Mouse (Mus musculus) liver, embryonic 12.5 days (tissue): ENCODE results near the gene Rhox3a. TPM values are rescaled to one million over a fixed set of nuclear protein-coding genes. Genes with fewer than 3 reads are reported as not detected.
"Not testable (repeated sequence)": the region's sequence is repeated elsewhere in the genome, so short reads cannot be mapped to it uniquely, and the experiment has no call there.

Experiments
- ATAC-seq: fragments of 200-750 bp; cut with Nextera tagmentation; 2 replicates; pipeline ENCODE4 v1.8.0; 2017; ENCODE audit warnings: moderate number of reproducible peaks, mild to moderate bottlenecking, moderate library complexity
- H3K27ac ChIP-seq: fragments of 300-500 bp; sonication (generic); 2 replicates; pipeline ENCODE4 v1.5.1; 2016; ENCODE audit warnings: mild to moderate bottlenecking
- H3K27me3 ChIP-seq: fragments of 300-500 bp; sonication (generic); replicated peaks from 2 replicates; pipeline ENCODE4 v1.6.1; 2016; ENCODE audit warnings: mild to moderate bottlenecking, moderate library complexity
- H3K36me3 ChIP-seq: fragments of 300-500 bp; sonication (generic); 2 replicates; pipeline ENCODE4 v1.6.1; 2016; ENCODE audit warnings: mild to moderate bottlenecking, moderate library complexity
- H3K4me1 ChIP-seq: fragments of 300-500 bp; sonication (generic); 2 replicates; pipeline ENCODE4 v1.6.1; 2016
- H3K4me2 ChIP-seq: fragments of 300-500 bp; sonication (generic); 2 replicates; pipeline ENCODE4 v1.6.1; 2016; ENCODE audit warnings: mild to moderate bottlenecking, moderate library complexity
- H3K4me3 ChIP-seq: fragments of 300-500 bp; sonication (generic); 2 replicates; pipeline ENCODE4 v1.5.1; 2016; ENCODE audit warnings: mild to moderate bottlenecking, moderate library complexity
- H3K9ac ChIP-seq: fragments of 300-500 bp; sonication (generic); 2 replicates; pipeline ENCODE4 v1.6.1; 2016; ENCODE audit warnings: mild to moderate bottlenecking, moderate library complexity
- H3K9me3 ChIP-seq: fragments of 300-500 bp; sonication (generic); replicated peaks from 2 replicates; pipeline ENCODE4 v1.6.1; 2016; ENCODE audit warnings: mild to moderate bottlenecking, moderate library complexity
- WGBS: fragments of 180-500 bp; shearing (Covaris S2); methylation state at CpG from one replicate; pipeline ENCODE4 v1.1.7; 2016; ENCODE audit not compliant: insufficient replicate concordance; 5-methylcytosine and 5-hydroxymethylcytosine counted together
- polyA plus RNA-seq: library from polyadenylated mRNA; unstranded; fragments of >200 nt; fragmentation: Nextera tagmentation; extraction: Ambion mirVana; gene quantifications from 2 replicates; pipeline ENCODE4 v1.2.1, GENCODE M21; 2016

Gene Rhox3a
- not detected in 2 replicates for polyA plus RNA-seq

DNA sequence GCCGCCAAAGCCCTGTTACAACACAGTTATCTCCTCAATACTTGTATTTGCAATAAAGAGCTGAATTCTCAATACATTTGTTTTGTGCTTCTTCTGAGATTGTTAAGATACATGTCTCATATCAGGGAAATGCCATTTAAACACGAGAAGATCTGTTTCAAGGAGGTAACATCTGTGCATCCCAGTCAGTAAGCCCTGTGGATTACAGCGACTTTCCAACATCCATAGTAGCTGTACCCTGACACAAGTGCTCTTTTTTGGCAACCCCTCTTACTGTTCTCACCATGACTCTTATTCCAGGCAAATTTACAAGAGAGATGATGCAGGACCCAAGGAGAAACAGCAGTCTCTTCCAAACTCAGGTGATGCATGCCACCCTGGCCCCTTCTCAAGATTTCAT lies at the start of gene Rhox3a:
Gene Rhox3a, plus strand, starts transcription at position 301 of the 400 bp plus-strand sequence.
- not testable (repeated sequence) for H3K4me1 ChIP-seq, H3K4me3 ChIP-seq, H3K9ac ChIP-seq, ATAC-seq, H3K4me2 ChIP-seq, H3K9me3 ChIP-seq, H3K27me3 ChIP-seq, H3K27ac ChIP-seq, H3K36me3 ChIP-seq
- 71% methylated on average over 1 of the region's 3 CpGs for WGBS

DNA sequence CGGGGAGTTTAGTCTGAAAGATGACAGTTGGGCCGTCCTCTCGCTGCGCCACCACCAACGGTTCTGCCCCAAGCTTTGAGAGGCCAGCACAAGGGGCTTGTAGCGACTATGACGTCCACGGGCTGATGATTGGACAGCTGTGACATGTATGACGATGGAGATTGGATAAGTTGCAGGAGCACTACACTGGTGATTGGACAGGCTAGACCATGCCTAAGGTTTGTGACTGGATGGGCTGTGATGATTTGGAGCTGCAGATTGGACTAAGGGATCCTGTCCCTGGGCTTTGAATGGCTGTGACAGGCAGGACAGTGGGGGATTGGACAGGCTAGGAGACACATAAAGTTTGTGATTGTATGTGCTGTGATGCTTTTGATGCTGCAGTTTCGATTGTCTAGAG lies 38.8 kb upstream of the Rhox3a start, which contains the start of gene Gm9:
Gene Gm9, minus strand, starts transcription at position 101 of the 400 bp plus-strand sequence.
- ATAC-seq = no peak
- WGBS = 66% methylated on average over 10 of the region's 10 CpGs
- Histone ChIP-seq H3K9me3 (no peaks in the 10 kb centered on the region), H3K27me3 (no peaks in the 10 kb centered on the region), H3K9ac (no peak within 1 kb of the TSS), H3K27ac (no peak within 1 kb of the TSS), H3K4me3 (no peak within 1 kb of the TSS), H3K4me2 (no peak within 1 kb of the TSS), H3K4me1 (no peaks in the 10 kb centered on the region), H3K36me3 (no peaks in the 10 kb centered on the region)

DNA sequence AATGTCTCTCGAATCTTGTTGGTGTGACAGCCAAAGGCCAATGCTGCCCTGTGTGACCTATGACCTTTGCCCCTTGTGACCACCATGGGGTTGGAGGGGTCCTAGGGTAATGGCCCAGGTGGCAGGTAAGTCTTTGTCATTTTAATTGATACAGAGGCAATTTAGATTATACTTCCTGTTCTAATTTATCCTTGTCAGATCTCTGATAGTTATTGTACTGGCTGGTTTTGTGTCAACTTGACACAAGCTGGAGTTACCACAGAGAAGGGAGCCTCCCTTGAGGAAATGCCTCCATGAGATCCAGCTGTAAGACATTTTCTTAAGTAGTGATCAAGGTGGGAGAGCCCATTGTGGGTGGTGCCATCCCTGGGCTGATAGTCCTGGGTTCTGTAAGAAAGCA lies 27.6 kb upstream of the Rhox3a start, which contains the start of gene Rhox1:
Gene Rhox1, minus strand, starts transcription at position 101 of the 400 bp plus-strand sequence.
- not testable (repeated sequence) for H3K4me2 ChIP-seq, H3K4me1 ChIP-seq, H3K4me3 ChIP-seq, H3K27me3 ChIP-seq, H3K9me3 ChIP-seq, H3K27ac ChIP-seq, H3K9ac ChIP-seq, ATAC-seq, H3K36me3 ChIP-seq
- 52% methylated on average over 1 of the region's 1 CpGs for WGBS

DNA sequence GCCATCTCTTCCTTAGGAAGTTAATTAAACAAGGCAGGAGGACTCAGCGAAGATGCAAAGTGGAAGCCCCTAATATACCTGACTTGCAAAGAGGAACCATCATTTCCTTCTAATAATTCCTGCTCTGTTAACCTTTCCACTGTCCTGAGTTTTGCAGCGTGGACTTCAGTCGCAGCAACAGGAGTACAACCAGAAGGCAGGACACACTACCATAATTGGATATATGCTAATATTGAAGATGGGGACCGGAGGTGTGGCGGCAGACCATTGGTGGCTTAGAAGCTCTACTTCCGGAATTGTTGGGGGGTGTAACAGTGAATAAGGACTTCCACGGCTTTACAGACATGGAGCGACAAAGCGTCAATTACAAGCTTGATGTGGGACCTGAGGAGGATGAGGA lies 5.0 kb upstream of the Rhox3a start, which contains the start of gene Rhox2a:
Gene Rhox2a, plus strand, starts transcription at position 301 of the 400 bp plus-strand sequence.
- not testable (repeated sequence) for H3K36me3 ChIP-seq, H3K9me3 ChIP-seq, ATAC-seq, H3K9ac ChIP-seq, H3K27me3 ChIP-seq, H3K4me1 ChIP-seq, H3K27ac ChIP-seq, H3K4me3 ChIP-seq, H3K4me2 ChIP-seq
- 76% methylated on average over 2 of the region's 9 CpGs for WGBS

DNA sequence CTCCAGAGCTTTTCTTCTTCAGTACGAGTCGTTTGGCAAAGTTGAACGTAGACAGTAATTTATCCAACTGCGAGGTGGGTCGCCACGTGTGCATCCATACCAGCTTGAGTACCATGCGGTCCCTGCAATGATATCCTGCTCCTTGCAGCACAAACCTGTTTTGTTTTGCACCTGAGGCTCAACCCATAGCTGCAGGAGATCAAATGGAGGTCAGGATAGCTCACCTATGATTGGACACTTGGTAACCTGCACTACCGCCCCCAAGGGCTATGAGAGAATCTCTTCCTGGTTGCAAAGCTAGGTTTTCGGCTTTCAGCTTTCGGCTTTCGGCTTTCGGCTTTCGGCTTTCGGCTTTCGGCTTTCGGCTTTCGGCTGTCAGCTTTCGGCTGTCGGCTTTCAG lies 15.3 kb downstream of the Rhox3a start, which contains the start of gene Rhox4a:
Gene Rhox4a, plus strand, starts transcription at position 301 of the 400 bp plus-strand sequence.
- H3K36me3 ChIP-seq, H3K4me3 ChIP-seq, H3K9me3 ChIP-seq, ATAC-seq, H3K27ac ChIP-seq, H3K4me1 ChIP-seq, H3K4me2 ChIP-seq, H3K27me3 ChIP-seq, H3K9ac ChIP-seq: not testable (repeated sequence)
- WGBS = 87% methylated on average over 11 of the region's 19 CpGs

Other genes with a start within 250 kb of the Rhox3a start
- gene Sowahd, start 201.1 kb upstream of the Rhox3a start, polyA plus RNA-seq = 0.11 and 0.25 TPM in 2 replicates
- gene Rpl39, start 164.5 kb upstream of the Rhox3a start, polyA plus RNA-seq = 526 and 538 TPM in 2 replicates
- 14.2 and 15.6 TPM in 2 replicates for gene Upf3b, start 139.6 kb upstream of the Rhox3a start, polyA plus RNA-seq
- gene Nkap, start 123.1 kb upstream of the Rhox3a start, polyA plus RNA-seq = 10.6 and 11.5 TPM in 2 replicates
- 0.11 TPM in 1 of 2 replicates, not detected in the other for gene Akap14, start 81.1 kb upstream of the Rhox3a start, polyA plus RNA-seq
- gene Ndufa1, start 58.8 kb upstream of the Rhox3a start, polyA plus RNA-seq = 235 and 236 TPM in 2 replicates
- 4.3 and 4.4 TPM in 2 replicates for gene Rnf113a1, start 58.7 kb upstream of the Rhox3a start, polyA plus RNA-seq
- gene Gm9, start 38.9 kb upstream of the Rhox3a start, polyA plus RNA-seq = not detected in 2 replicates
- gene Rhox1, start 27.7 kb upstream of the Rhox3a start, polyA plus RNA-seq = not detected in 2 replicates
- gene Rhox2a, start 4.9 kb upstream of the Rhox3a start, polyA plus RNA-seq = not detected in 2 replicates
- not detected in 2 replicates for gene Rhox4a, start 15.4 kb downstream of the Rhox3a start, polyA plus RNA-seq
- not detected in 2 replicates for gene Rhox3a2, start 130.1 kb downstream of the Rhox3a start, polyA plus RNA-seq
- not detected in 2 replicates for gene Rhox4a2, start 140.9 kb downstream of the Rhox3a start, polyA plus RNA-seq
- not detected in 2 replicates for gene Rhox2b, start 162.1 kb downstream of the Rhox3a start, polyA plus RNA-seq
- not detected in 2 replicates for gene Rhox4b, start 182.6 kb downstream of the Rhox3a start, polyA plus RNA-seq
- gene Rhox2c, start 203.8 kb downstream of the Rhox3a start, polyA plus RNA-seq = not detected in 2 replicates
- gene Rhox3c, start 208.7 kb downstream of the Rhox3a start, polyA plus RNA-seq = not detected in 2 replicates
- not detected in 2 replicates for gene Rhox4c, start 230.4 kb downstream of the Rhox3a start, polyA plus RNA-seq
- not detected in 2 replicates for gene Rhox2d, start 243.5 kb downstream of the Rhox3a start, polyA plus RNA-seq